Mouse (Mus musculus): ENCODE data around the gene Ahctf1. TPM values are rescaled to one million over a fixed set of nuclear protein-coding genes. Genes with fewer than 3 reads are reported as not detected.

Ahctf1 gene
- polyA plus RNA-seq, 1 experiment from 2014 or later = 36.0 TPM

DNA sequence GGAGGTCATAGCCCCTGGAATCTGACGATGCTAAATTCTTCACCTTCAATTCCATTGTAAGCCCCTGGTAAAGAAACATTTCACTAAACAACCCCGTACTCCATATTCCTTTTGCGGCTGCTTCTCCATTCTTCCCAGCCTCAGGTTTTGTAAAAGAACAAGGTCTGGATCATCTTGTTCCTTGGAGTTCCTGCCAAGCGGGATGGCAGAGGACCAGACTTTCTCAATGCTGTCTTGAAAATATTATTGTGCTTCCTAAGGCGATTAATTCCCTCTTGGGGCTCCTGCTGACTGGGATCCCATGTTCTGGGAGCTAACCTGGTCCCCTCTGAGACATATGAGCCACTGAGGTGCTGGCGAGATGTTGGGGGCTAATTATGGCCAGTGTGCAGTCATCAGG is 98.3 kb downstream of the Ahctf1 start:
- H3K27me3 ChIP-seq = no peaks in the 10 kb centered on the region
- H3K36me3 ChIP-seq = no peaks in the 10 kb centered on the region
- ATAC-seq (ENCODE audit: insufficient number of reproducible peaks, insufficient read depth, low FRiP score, low TSS enrichment) = no peak
- no peak overlapping the region for H3K4me3 ChIP-seq
- 90% methylated on average over 6 of the region's 6 CpGs for WGBS
- no peaks in the 10 kb centered on the region for H3K9me3 ChIP-seq
- H3K27ac ChIP-seq = no peak overlapping the region
- H3K9ac ChIP-seq = no peak overlapping the region
- H3K4me2 ChIP-seq (replicated peaks) = no peak overlapping the region
- H3K4me1 ChIP-seq = no peaks in the 10 kb centered on the region

DNA sequence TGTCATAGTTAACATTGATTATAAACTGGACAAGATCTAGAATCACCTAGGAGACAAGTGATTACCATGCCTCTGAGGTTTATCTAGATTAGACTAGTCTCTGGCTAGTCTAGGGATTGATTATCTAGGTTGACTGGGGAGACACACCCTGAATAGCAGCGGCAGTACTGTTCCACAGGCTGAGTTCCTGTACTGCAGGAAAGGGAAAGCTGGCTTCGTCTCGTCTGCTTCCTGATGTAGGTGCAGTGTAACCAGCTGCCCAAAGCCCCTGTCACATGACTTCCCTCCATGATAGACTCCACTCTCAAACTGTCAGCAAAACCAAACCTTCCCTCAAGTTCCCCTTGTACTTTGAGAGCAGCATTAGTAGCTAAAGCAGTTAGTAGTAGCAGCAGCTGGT is 99.3 kb downstream of the Ahctf1 start:
- no peak overlapping the region for H3K9ac ChIP-seq
- no peaks in the 10 kb centered on the region for H3K36me3 ChIP-seq
- no peaks in the 10 kb centered on the region for H3K27me3 ChIP-seq
- no peaks in the 10 kb centered on the region for H3K4me1 ChIP-seq
- H3K4me2 ChIP-seq (replicated peaks) = no peak overlapping the region
- ATAC-seq (ENCODE audit: insufficient number of reproducible peaks, insufficient read depth, low FRiP score, low TSS enrichment) = no peak
- no peak overlapping the region for H3K27ac ChIP-seq
- no peak overlapping the region for H3K4me3 ChIP-seq
- WGBS = 80% methylated on average over 3 of the region's 3 CpGs
- H3K9me3 ChIP-seq = no peaks in the 10 kb centered on the region

Other genes starting within 250 kb of the Ahctf1 start
- 78.2 and 78.4 TPM in 2 replicates for gene Sccpdh, start 135.5 kb downstream of the Ahctf1 start, polyA plus RNA-seq (2016; fragmentation: Nextera tagmentation; extraction: Ambion mirVana)
- gene Kif28, start 58.4 kb downstream of the Ahctf1 start, polyA plus RNA-seq (2016; fragmentation: Nextera tagmentation; extraction: Ambion mirVana) = 0.05 TPM in 1 of 2 replicates, not detected in the other
- gene Gm10518, start 304 bp downstream of the Ahctf1 start, polyA plus RNA-seq (2016; fragmentation: Nextera tagmentation; extraction: Ambion mirVana) = not detected in 2 replicates
- gene Cdc42bpa, start 156.8 kb upstream of the Ahctf1 start, polyA plus RNA-seq (2016; fragmentation: Nextera tagmentation; extraction: Ambion mirVana) = 18.4 and 20.2 TPM in 2 replicates

Measured in embryonic facial prominence, embryonic 12.5 days (tissue).